Mouse (Mus musculus) kidney, postnatal 0 days (tissue): ENCODE measurements at regions not wholly inside any gene's neighbourhood (a gene's known extent, or its start where the extent isn't known, plus 50 kb on each side); places are given as distances from the start of the nearest gene placed in this dataset.
A peak's percentile ranks its signal among the peaks of the same experiment; 100 is the strongest.

Source experiments
- ATAC-seq: fragments of 200-750 bp; cut with Nextera tagmentation; replicated peaks from 2 replicates; pipeline ENCODE4 v1.8.0; 2017; ENCODE audit warnings: low read depth, moderate number of reproducible peaks, moderate TSS enrichment, moderate library complexity; ENCODE audit not compliant: low FRiP score
- DNase-seq: peaks from one replicate; pipeline ENCODE4 v3.0.0-alpha.2; 2016; ENCODE audit warnings: low spot score
- H3K27ac ChIP-seq: fragments of 300-500 bp; sonication (generic); 2 replicates; pipeline ENCODE4 v1.5.1; 2014; ENCODE audit warnings: mild to moderate bottlenecking
- H3K27me3 ChIP-seq: fragments of 300-500 bp; sonication (generic); 2 replicates; pipeline ENCODE4 v1.6.1; 2014; ENCODE audit warnings: low read length, mixed read lengths; ENCODE audit not compliant: insufficient read depth
- H3K36me3 ChIP-seq: fragments of 300-500 bp; sonication (generic); 2 replicates; pipeline ENCODE4 v1.6.1; 2014; ENCODE audit warnings: low read length, mixed read lengths; ENCODE audit not compliant: insufficient read depth
- H3K4me1 ChIP-seq: fragments of 300-500 bp; sonication (generic); replicated peaks from 2 replicates; pipeline ENCODE4 v1.6.1; 2014; ENCODE audit warnings: antibody characterized with exemption, low read length, mixed read lengths; ENCODE audit not compliant: insufficient read depth
- H3K4me2 ChIP-seq: fragments of 300-500 bp; sonication (generic); 2 replicates; pipeline ENCODE4 v1.6.1; 2014; ENCODE audit warnings: mild to moderate bottlenecking, low read length, moderate library complexity, mixed read lengths
- H3K4me3 ChIP-seq: fragments of 300-500 bp; sonication (generic); replicated peaks from 2 replicates; pipeline ENCODE4 v1.5.1; 2014; ENCODE audit warnings: low read depth, low read length
- H3K9ac ChIP-seq: fragments of 300-500 bp; sonication (generic); 2 replicates; pipeline ENCODE4 v1.6.1; 2014; ENCODE audit warnings: low read depth, low read length
- H3K9me3 ChIP-seq: fragments of 300-500 bp; sonication (generic); replicated peaks from 2 replicates; pipeline ENCODE4 v1.6.1; 2016; ENCODE audit warnings: low read length, inconsistent platforms, mixed read lengths
- CTCF ChIP-seq: IDR thresholded peaks from 2 replicates; pipeline ENCODE4 v1.5.1; 2016; ENCODE audit warnings: antibody characterized with exemption, low read depth, mild to moderate bottlenecking, moderate library complexity
- WGBS: fragments of 180-500 bp; shearing (Covaris S2); extraction: QIAGEN DNeasy Blood & Tissue Kit; methylation state at CpG from one replicate; pipeline ENCODE4 v1.1.7; 2014; 5-methylcytosine and 5-hydroxymethylcytosine counted together

GRCm38 (mm10) chr14:13197330-13197892 lies 87.2 kb upstream of the Synpr start:
- no peak overlapping the region for H3K27ac ChIP-seq
- no peaks in the 10 kb centered on the region for H3K9me3 ChIP-seq
- no peak overlapping the region for H3K4me3 ChIP-seq
- DNase-seq (no peak), ATAC-seq (no peak)
- no peak overlapping the region for H3K9ac ChIP-seq
- H3K4me1 ChIP-seq = no peaks in the 10 kb centered on the region
- WGBS = 51% methylated on average over 3 of the region's 3 CpGs
- H3K36me3 ChIP-seq = no peaks in the 10 kb centered on the region
- no peak for TF ChIP-seq CTCF
- no peak overlapping the region for H3K4me2 ChIP-seq
- H3K27me3 ChIP-seq = no peaks in the 10 kb centered on the region

GRCm38 (mm10) chr14:13198491-13198890 lies 86.1 kb upstream of the Synpr start:
- ATAC-seq (peak; percentile 52; the same call in 1 of the 2 replicates), DNase-seq (peak; percentile 64)

GRCm38 (mm10) chr14:13212658-13213057 lies 71.9 kb upstream of the Synpr start:
- no peaks in the 10 kb centered on the region for H3K36me3 ChIP-seq
- no peak for TF ChIP-seq CTCF
- H3K4me2 ChIP-seq = no peak overlapping the region
- no peak overlapping the region for H3K4me3 ChIP-seq
- no peaks in the 10 kb centered on the region for H3K27me3 ChIP-seq
- WGBS = 86% methylated on average over 1 of the region's 1 CpGs
- H3K9me3 ChIP-seq = no peaks in the 10 kb centered on the region
- no peak overlapping the region for H3K27ac ChIP-seq
- H3K4me1 ChIP-seq = no peaks in the 10 kb centered on the region
- ATAC-seq (no peak), DNase-seq (no peak)
- H3K9ac ChIP-seq = no peak overlapping the region

More at GRCm38 (mm10) chr14:13198491-13198890, 86.1 kb upstream of the Synpr start:
- WGBS = 19% methylated on average over 1 of the region's 1 CpGs
- Histone ChIP-seq H3K4me1 (no peaks in the 10 kb centered on the region), H3K27me3 (no peaks in the 10 kb centered on the region), H3K4me2 (no peak overlapping the region), H3K9me3 (no peaks in the 10 kb centered on the region), H3K36me3 (no peaks in the 10 kb centered on the region), H3K9ac (no peak overlapping the region), H3K4me3 (no peak overlapping the region), H3K27ac (no peak overlapping the region)
- TF ChIP-seq CTCF = peak; percentile 76
